Mouse (Mus musculus): ENCODE measurements around the gene Cntrl. TPM values are rescaled to one million over a fixed set of nuclear protein-coding genes. Genes with fewer than 3 reads are reported as not detected.

Gene Cntrl
- 1.1 TPM in 2 replicates for polyA plus RNA-seq (2021; fragmentation: Nextera tagmentation)
- long read RNA-seq, experiment 1, partial matches to known transcripts = 6 of 8 reads
- long read RNA-seq, experiment 1, other reads (novel, unspliced or antisense) = 1 of 8 reads
- long read RNA-seq, experiment 2, partial matches to known transcripts = 11 of 25 reads
- long read RNA-seq, experiment 2, other reads (novel, unspliced or antisense) = 11 of 25 reads

GRCm38 (mm10) chr2:35109141-35109923 is at the start of gene Cntrl:
Cntrl (plus strand) TSS chr2:35109492.

GRCm38 (mm10) chr2:35061338-35061737 is 48.0 kb upstream of the Cntrl start, which contains the start of gene Hc:
Hc (minus strand) TSS chr2:35061438.

GRCm38 (mm10) chr2:35101443-35101842 is 7.8 kb upstream of the Cntrl start, which contains the start of gene AI182371:
AI182371 (minus strand) TSS chr2:35101543.

GRCm38 (mm10) chr2:35200898-35201668 is 91.8 kb downstream of the Cntrl start, which contains the start of gene Rab14:
Rab14 (minus strand) TSS chr2:35201120.

Other genes with a start within 250 kb of the Cntrl start
- gene Cutal, start 235.1 kb upstream of the Cntrl start, polyA plus RNA-seq (2021; fragmentation: Nextera tagmentation) = 0.50 and 1.3 TPM in 2 replicates
- gene Psmd5, start 234.5 kb upstream of the Cntrl start, polyA plus RNA-seq (2021; fragmentation: Nextera tagmentation) = 32.7 and 34.3 TPM in 2 replicates
- 0.14 and 0.24 TPM in 2 replicates for gene Phf19, start 195.5 kb upstream of the Cntrl start, polyA plus RNA-seq (2021; fragmentation: Nextera tagmentation)
- 0.98 and 1.7 TPM in 2 replicates for gene Traf1, start 147.7 kb upstream of the Cntrl start, polyA plus RNA-seq (2021; fragmentation: Nextera tagmentation)
- 0.16 and 0.65 TPM in 2 replicates for gene Hc, start 48.1 kb upstream of the Cntrl start, polyA plus RNA-seq (2021; fragmentation: Nextera tagmentation)
- 0.19 TPM in 1 of 2 replicates, not detected in the other for gene AI182371, start 7.9 kb upstream of the Cntrl start, polyA plus RNA-seq (2021; fragmentation: Nextera tagmentation)
- 425 and 487 TPM in 2 replicates for gene Rab14, start 91.6 kb downstream of the Cntrl start, polyA plus RNA-seq (2021; fragmentation: Nextera tagmentation)
- 88.5 and 93.5 TPM in 2 replicates for gene Gsn, start 146.9 kb downstream of the Cntrl start, polyA plus RNA-seq (2021; fragmentation: Nextera tagmentation)
- 4.8 and 7.1 TPM in 2 replicates for gene Stom, start 227.5 kb downstream of the Cntrl start, polyA plus RNA-seq (2021; fragmentation: Nextera tagmentation)

All from layer of hippocampus, adult 6 months (tissue).